Mouse (Mus musculus) liver, embryonic 16.5 days (tissue): ENCODE data around the gene Hoxc4. TPM values are rescaled to one million over a fixed set of nuclear protein-coding genes. Genes with fewer than 3 reads are reported as not detected.

Experiments used
- ATAC-seq: fragments of 200-750 bp; cut with Nextera tagmentation; 2 replicates; pipeline ENCODE4 v1.8.0; 2017; ENCODE audit warnings: low read depth, mild to moderate bottlenecking, moderate number of reproducible peaks, moderate library complexity
- H3K27ac ChIP-seq: fragments of 300-500 bp; sonication (generic); 2 replicates; pipeline ENCODE4 v1.5.1; 2014; ENCODE audit warnings: mild to moderate bottlenecking, low read length
- H3K27me3 ChIP-seq: fragments of 300-500 bp; sonication (generic); 2 replicates; pipeline ENCODE4 v1.6.1; 2014; ENCODE audit warnings: low read depth, low read length, mixed read lengths; ENCODE audit not compliant: control insufficient read depth, insufficient read depth
- H3K36me3 ChIP-seq: fragments of 300-500 bp; sonication (generic); 2 replicates; pipeline ENCODE4 v1.6.1; 2014; ENCODE audit warnings: mild to moderate bottlenecking; ENCODE audit not compliant: control insufficient read depth, insufficient read depth
- H3K4me1 ChIP-seq: fragments of 300-500 bp; sonication (generic); 2 replicates; pipeline ENCODE4 v1.6.1; 2014; ENCODE audit warnings: low read depth, low read length, mixed read lengths; ENCODE audit not compliant: control insufficient read depth
- H3K4me2 ChIP-seq: fragments of 300-500 bp; sonication (generic); 2 replicates; pipeline ENCODE4 v1.6.1; 2014; ENCODE audit warnings: low read depth, low read length, mixed read lengths
- H3K4me3 ChIP-seq: fragments of 300-500 bp; sonication (generic); 2 replicates; pipeline ENCODE4 v1.5.1; 2014; ENCODE audit warnings: low read depth, mild to moderate bottlenecking, low read length
- H3K9ac ChIP-seq: fragments of 300-500 bp; sonication (generic); 2 replicates; pipeline ENCODE4 v1.6.1; 2014; ENCODE audit warnings: low read depth, low read length
- H3K9me3 ChIP-seq: fragments of 300-500 bp; sonication (generic); replicated peaks from 2 replicates; pipeline ENCODE4 v1.6.1; 2016; ENCODE audit warnings: low read length; ENCODE audit not compliant: control insufficient read depth
- WGBS: fragments of 180-500 bp; shearing (Covaris S2); extraction: QIAGEN DNeasy Blood & Tissue Kit; methylation state at CpG from one replicate; pipeline ENCODE4 v1.1.7; 2014; ENCODE audit not compliant: insufficient replicate concordance; 5-methylcytosine and 5-hydroxymethylcytosine counted together
- polyA plus RNA-seq: library from polyadenylated mRNA; unstranded; fragments of >200 nt; fragmentation: Nextera tagmentation; extraction: Ambion mirVana; gene quantifications from 2 replicates; pipeline ENCODE4 v1.2.1, GENCODE M21; 2015

Gene Hoxc4
- polyA plus RNA-seq, 1 experiment from 2014 or later, result 0.15 TPM

GRCm38 (mm10) chr15:102977423-102977974, 41.2 kb upstream of the Hoxc4 start:
- Histone ChIP-seq H3K27ac (no peak overlapping the region), H3K4me3 (peak overlapping the region; percentile 19; the same call in 1 of the 2 replicates), H3K4me2 (peak overlapping the region; percentile 8; the same call in 1 of the 2 replicates), H3K9me3 (no peaks in the 10 kb centered on the region), H3K36me3 (no peaks in the 10 kb centered on the region), H3K9ac (no peak overlapping the region), H3K4me1 (no peaks in the 10 kb centered on the region), H3K27me3 (peaks cover 98% of the 10 kb centered on the region)
- no peak for ATAC-seq
- WGBS, result 5% methylated on average over 16 of the region's 16 CpGs

- ATAC-seq, result no peak
- Histone ChIP-seq H3K4me3 (no peak overlapping the region), H3K9me3 (no peaks in the 10 kb centered on the region), H3K36me3 (no peaks in the 10 kb centered on the region), H3K4me1 (no peaks in the 10 kb centered on the region), H3K27me3 (peaks cover 97% of the 10 kb centered on the region), H3K4me2 (no peak overlapping the region), H3K27ac (no peak overlapping the region), H3K9ac (no peak overlapping the region)
- WGBS, result 1% methylated on average over 13 of the region's 13 CpGs
Measured at GRCm38 (mm10) chr15:102978615-102979515, 39.9 kb upstream of the Hoxc4 start.

- peaks cover 99% of the 10 kb centered on the region for H3K27me3 ChIP-seq
- no peak for ATAC-seq
Measured at GRCm38 (mm10) chr15:102979936-102980335, 38.8 kb upstream of the Hoxc4 start.

DNA sequence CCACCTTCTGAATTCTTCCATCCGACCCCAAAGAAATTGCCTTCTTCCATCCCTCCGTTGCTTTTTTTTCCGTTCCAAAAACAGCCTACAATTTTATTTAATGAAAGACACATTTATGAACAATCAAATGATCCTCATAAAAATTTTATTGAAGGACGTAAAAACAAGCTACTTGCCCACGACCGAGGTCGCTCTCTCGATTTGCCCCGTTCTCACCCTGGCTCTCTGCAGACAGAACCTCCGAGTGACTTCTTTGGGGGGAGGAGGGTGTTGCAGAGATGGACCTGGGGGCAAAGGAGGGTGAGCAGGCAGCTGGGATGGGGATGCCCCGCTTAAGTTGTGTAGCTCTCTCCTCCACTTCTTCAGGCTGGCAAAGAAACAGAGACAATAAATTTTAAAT, 38.4 kb upstream of the Hoxc4 start:
- Histone ChIP-seq H3K27ac (no peak overlapping the region), H3K4me2 (no peak overlapping the region), H3K4me3 (no peak overlapping the region), H3K4me1 (no peaks in the 10 kb centered on the region), H3K36me3 (no peaks in the 10 kb centered on the region), H3K27me3 (peaks cover 99% of the 10 kb centered on the region), H3K9ac (no peak overlapping the region), H3K9me3 (no peaks in the 10 kb centered on the region)
- ATAC-seq, result no peak
- 5% methylated on average over 11 of the region's 11 CpGs for WGBS

More at GRCm38 (mm10) chr15:102979936-102980335, 38.8 kb upstream of the Hoxc4 start:
- Histone ChIP-seq H3K36me3 (no peaks in the 10 kb centered on the region), H3K27ac (no peak overlapping the region), H3K4me1 (no peaks in the 10 kb centered on the region), H3K9ac (no peak overlapping the region), H3K9me3 (no peaks in the 10 kb centered on the region), H3K4me2 (no peak overlapping the region), H3K4me3 (no peak overlapping the region)
- 23% methylated on average over 1 of the region's 1 CpGs for WGBS

GRCm38 (mm10) chr15:102980912-102981311, 37.8 kb upstream of the Hoxc4 start:
- peaks cover 99% of the 10 kb centered on the region for H3K27me3 ChIP-seq
- no peak overlapping the region for H3K4me2 ChIP-seq
- H3K9ac ChIP-seq, result no peak overlapping the region
- H3K36me3 ChIP-seq, result no peaks in the 10 kb centered on the region
- no peak overlapping the region for H3K4me3 ChIP-seq
- no peaks in the 10 kb centered on the region for H3K4me1 ChIP-seq
- no peak overlapping the region for H3K27ac ChIP-seq
- no peak for ATAC-seq
- H3K9me3 ChIP-seq, result no peaks in the 10 kb centered on the region
- WGBS, result under 1% methylated on average over 14 of the region's 14 CpGs

DNA sequence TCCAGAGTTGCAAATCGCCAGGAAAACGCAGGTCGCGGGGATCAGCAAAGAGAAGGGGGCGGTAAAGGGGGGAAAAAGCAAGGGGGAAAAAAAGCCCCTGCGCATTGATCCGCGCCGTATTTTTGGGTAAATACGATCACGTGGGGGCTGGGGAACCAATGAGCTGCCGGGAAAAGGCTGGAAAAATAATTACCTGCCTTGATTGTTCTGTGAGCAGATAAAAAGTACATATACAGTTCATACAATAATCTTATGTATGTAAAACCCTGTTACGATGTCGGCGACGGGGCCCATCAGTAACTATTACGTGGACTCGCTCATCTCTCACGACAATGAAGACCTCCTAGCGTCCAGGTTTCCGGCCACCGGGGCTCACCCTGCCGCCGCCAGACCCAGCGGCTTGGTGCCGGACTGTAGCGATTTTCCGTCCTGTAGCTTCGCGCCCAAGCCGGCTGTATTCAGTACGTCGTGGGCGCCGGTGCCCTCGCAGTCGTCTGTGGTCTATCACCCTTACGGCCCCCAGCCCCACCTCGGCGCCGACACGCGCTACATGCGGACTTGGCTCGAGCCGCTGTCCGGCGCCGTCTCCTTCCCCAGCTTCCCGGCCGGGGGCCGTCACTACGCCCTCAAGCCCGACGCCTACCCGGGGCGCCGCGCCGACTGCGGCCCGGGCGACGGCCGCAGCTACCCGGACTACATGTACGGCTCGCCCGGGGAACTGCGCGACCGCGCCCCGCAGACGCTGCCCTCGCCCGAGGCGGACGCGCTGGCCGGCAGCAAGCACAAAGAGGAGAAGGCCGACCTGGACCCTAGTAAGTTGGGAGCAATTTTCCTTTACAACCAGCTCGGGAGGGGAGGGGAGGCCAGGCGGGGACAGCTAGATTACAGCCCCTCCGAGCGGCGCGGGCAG, 37.1 kb upstream of the Hoxc4 start:
- H3K27me3 ChIP-seq, result peaks cover 99% of the 10 kb centered on the region
- peak overlapping the region; percentile 23; the same call in 1 of the 2 replicates for H3K4me3 ChIP-seq
- under 1% methylated on average over 88 of the region's 88 CpGs for WGBS
- no peaks in the 10 kb centered on the region for H3K4me1 ChIP-seq
- H3K9me3 ChIP-seq, result no peaks in the 10 kb centered on the region
- no peaks in the 10 kb centered on the region for H3K36me3 ChIP-seq
- H3K4me2 ChIP-seq, result peak overlapping the region; percentile 25; the same call in 1 of the 2 replicates
- H3K9ac ChIP-seq, result no peak overlapping the region
- no peak for ATAC-seq
- no peak overlapping the region for H3K27ac ChIP-seq

- Histone ChIP-seq H3K4me3 (no peak overlapping the region), H3K9ac (no peak overlapping the region), H3K4me1 (no peaks in the 10 kb centered on the region), H3K9me3 (no peaks in the 10 kb centered on the region), H3K4me2 (no peak overlapping the region), H3K27ac (no peak overlapping the region), H3K27me3 (peaks cover 99% of the 10 kb centered on the region), H3K36me3 (no peaks in the 10 kb centered on the region)
- ATAC-seq, result no peak
- 3% methylated on average over 12 of the region's 12 CpGs for WGBS
Measured at GRCm38 (mm10) chr15:102983716-102984115, 35.0 kb upstream of the Hoxc4 start.

DNA sequence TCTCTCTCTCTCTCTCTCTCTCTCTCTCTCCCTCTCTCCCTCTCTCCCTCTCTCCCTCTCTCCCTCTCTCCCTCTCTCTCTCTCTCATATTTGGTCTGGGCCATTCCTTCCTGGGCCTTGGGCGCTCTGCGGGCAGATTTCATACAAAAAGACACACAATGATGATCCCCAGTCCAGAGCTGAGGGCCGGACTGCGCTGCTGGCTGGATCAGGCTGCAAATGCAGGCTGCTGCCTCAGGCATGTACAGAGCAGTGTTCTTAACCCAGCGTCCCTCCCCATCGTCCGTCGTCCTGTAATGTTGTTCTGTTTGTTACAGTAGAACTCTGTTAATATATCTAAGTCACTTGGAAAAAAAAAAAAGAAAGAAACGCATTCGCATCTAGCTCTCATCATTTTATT, 34.2 kb upstream of the Hoxc4 start:
- no peak overlapping the region for H3K4me3 ChIP-seq
- H3K27ac ChIP-seq, result no peak overlapping the region
- WGBS, result 11% methylated on average over 10 of the region's 10 CpGs
- H3K4me1 ChIP-seq, result no peaks in the 10 kb centered on the region
- H3K27me3 ChIP-seq, result peaks cover 99% of the 10 kb centered on the region
- H3K9me3 ChIP-seq, result no peaks in the 10 kb centered on the region
- no peaks in the 10 kb centered on the region for H3K36me3 ChIP-seq
- H3K9ac ChIP-seq, result no peak overlapping the region
- H3K4me2 ChIP-seq, result no peak overlapping the region
- no peak for ATAC-seq
